Mouse (Mus musculus) CH12.LX (cell line): ENCODE measurements around the gene Lemd2.

Experiments used
- CHD2 ChIP-seq: IDR thresholded peaks from 2 replicates; pipeline ENCODE4 v1.6.1; 2011; ENCODE audit warnings: low read length, improper control_type of control experiment
- CTCF ChIP-seq, 2 experiments: IDR thresholded peaks in 1 of 2; conservative IDR thresholded peaks in 1 of 2; 2 replicates each; pipeline ENCODE4 v1.5.1; 2011 to 2012; ENCODE audit warnings: low read depth in 2 of 2, low read length in 2 of 2, improper control_type of control experiment in 1 of 2, inconsistent platforms in 1 of 2, mild to moderate bottlenecking in 1 of 2, moderate library complexity in 1 of 2
- ELF1 ChIP-seq: IDR thresholded peaks from 2 replicates; pipeline ENCODE4 v1.6.1; 2014; ENCODE audit warnings: low read depth, mild to moderate bottlenecking, inconsistent platforms, low read length, improper control_type of control experiment
- EP300 ChIP-seq: IDR thresholded peaks from 2 replicates; pipeline ENCODE4 v1.6.1; 2011; ENCODE audit warnings: low read length, improper control_type of control experiment
- IRF4 ChIP-seq: IDR thresholded peaks from 2 replicates; pipeline ENCODE4 v1.6.1; 2014; ENCODE audit warnings: low read depth, mild to moderate bottlenecking, inconsistent platforms, low read length, improper control_type of control experiment
- MAFK ChIP-seq: IDR thresholded peaks from 2 replicates; pipeline ENCODE4 v1.6.1; 2011; ENCODE audit warnings: low read length, improper control_type of control experiment; ENCODE audit not compliant: insufficient replicate concordance
- MAX ChIP-seq: IDR thresholded peaks from 2 replicates; pipeline ENCODE4 v1.6.1; 2011; ENCODE audit warnings: low read length, improper control_type of control experiment
- MAZ ChIP-seq: IDR thresholded peaks from 2 replicates; pipeline ENCODE4 v1.6.1; 2012; ENCODE audit warnings: low read depth, mild to moderate bottlenecking, inconsistent platforms, low read length, improper control_type of control experiment, moderate library complexity
- POLR2A ChIP-seq: IDR thresholded peaks from 2 replicates; pipeline ENCODE4 v1.6.1; 2011; ENCODE audit warnings: low read depth, mild to moderate bottlenecking, improper control_type of control experiment, low read length
- RCOR1 ChIP-seq: conservative IDR thresholded peaks from 2 replicates; pipeline ENCODE4 v1.6.1; 2012; ENCODE audit warnings: low read depth, mild to moderate bottlenecking, inconsistent platforms, low read length, improper control_type of control experiment
- SIN3A ChIP-seq: IDR thresholded peaks from 2 replicates; pipeline ENCODE4 v1.6.1; 2012; ENCODE audit warnings: low read length, improper control_type of control experiment, inconsistent platforms
- SMC3 ChIP-seq: IDR thresholded peaks from 2 replicates; pipeline ENCODE4 v1.6.1; 2011; ENCODE audit warnings: low read depth, low read length, improper control_type of control experiment
- USF2 ChIP-seq: conservative IDR thresholded peaks from 2 replicates; pipeline ENCODE4 v1.6.1; 2011; ENCODE audit warnings: low read depth, low read length, improper control_type of control experiment
- ZNF384 ChIP-seq: IDR thresholded peaks from 2 replicates; pipeline ENCODE4 v1.6.1; 2012; ENCODE audit warnings: low read depth, low read length, improper control_type of control experiment, inconsistent platforms

GRCm38 (mm10) chr17:27191189-27191588 is 13.1 kb downstream of the Lemd2 start:
- no peak for TF ChIP-seq ZNF384
- TF ChIP-seq CTCF (conservative IDR thresholded peaks at IDR 0.05 in 1 of 2, IDR thresholded peaks at IDR 0.05 in 1 of 2; ENCODE audit: low read depth in 2 of 2, low read length in 2 of 2): no peak
- TF ChIP-seq POLR2A: no peak
- TF ChIP-seq SMC3: no peak
- TF ChIP-seq EP300: no peak
- TF ChIP-seq SIN3A: no peak
- TF ChIP-seq USF2: no peak
- no peak for TF ChIP-seq MAFK
- TF ChIP-seq CHD2: no peak
- no peak for TF ChIP-seq MAX
- no peak for TF ChIP-seq MAZ
- TF ChIP-seq RCOR1: no peak
- TF ChIP-seq IRF4: no peak
- TF ChIP-seq ELF1: no peak
